In genomic region chr5:143464757-143465118, GRCm38 (mm10) we compare ENCODE assay signal across 8 mouse cellular contexts. TPM values are rescaled to one million over a fixed set of nuclear protein-coding genes. Genes with fewer than 3 reads are reported as not detected.
DNase-seq lines count a peak whose midpoint lies in the region; ATAC-seq lines count a peak whose summit lies in the region.

No protein-coding gene starts in this region.

- H3K27me3 ChIP-seq in heart, embryonic 15.5 days, result no peaks in the 10 kb centered on the region
- no peaks in the 10 kb centered on the region for H3K27me3 ChIP-seq in hindbrain, embryonic 14.5 days (ENCODE audit: control insufficient read depth, insufficient read depth, low read length)
- H3K27me3 ChIP-seq in midbrain, embryonic 10.5 days (ENCODE audit: low read depth, poor library complexity, severe bottlenecking), result peaks cover 10% of the 10 kb centered on the region; the same call in 1 of the 2 replicates

- intact Hi-C loops in heart, postnatal 10 days (cut with DNase I), result no loop called here

- H3K4me1 ChIP-seq in heart, embryonic 15.5 days (replicated peaks), result peaks cover 9% of the 10 kb centered on the region
- H3K4me1 ChIP-seq in hindbrain, embryonic 14.5 days (replicated peaks; ENCODE audit: control insufficient read depth, insufficient read depth, low read length), result peaks cover 14% of the 10 kb centered on the region
- peaks cover 24% of the 10 kb centered on the region for H3K4me1 ChIP-seq in midbrain, embryonic 10.5 days

- no peak for DNase-seq in heart, postnatal 10 days
- DNase-seq in hindbrain, embryonic 14.5 days (ENCODE audit: low spot score), result no peak
- DNase-seq in midbrain, embryonic 10.5 days (ENCODE audit: low spot score), result no peak
- no peak for DNase-seq in B cell, adult 2 months
- DNase-seq in urinary bladder, adult 18-20 months (ENCODE audit: low spot score in 2 of 2), result no peak
- no peak for DNase-seq in ovary, postnatal 10 days (ENCODE audit: low spot score)

- H3K4me2 ChIP-seq in heart, embryonic 15.5 days, result peak overlapping the region; percentile 95
- peak overlapping the region; percentile 80 for H3K4me2 ChIP-seq in hindbrain, embryonic 14.5 days (replicated peaks)

- H3K36me3 ChIP-seq in heart, embryonic 15.5 days, result peaks cover 1% of the 10 kb centered on the region; the same call in 1 of the 2 replicates
- peaks cover 26% of the 10 kb centered on the region for H3K36me3 ChIP-seq in hindbrain, embryonic 14.5 days (replicated peaks; ENCODE audit: control insufficient read depth, insufficient read depth)
- H3K36me3 ChIP-seq in midbrain, embryonic 10.5 days, result peaks cover 33% of the 10 kb centered on the region

- H3K27ac ChIP-seq in heart, embryonic 15.5 days, result peak overlapping the region; percentile 52
- peak overlapping the region; percentile 73 for H3K27ac ChIP-seq in hindbrain, embryonic 14.5 days
- H3K27ac ChIP-seq in midbrain, embryonic 10.5 days (replicated peaks), result peak overlapping the region; percentile 86

- peak overlapping the region; percentile 90 for H3K4me3 ChIP-seq in heart, embryonic 15.5 days
- H3K4me3 ChIP-seq in hindbrain, embryonic 14.5 days (replicated peaks; ENCODE audit: low read length), result peak overlapping the region; percentile 66
- H3K4me3 ChIP-seq in midbrain, embryonic 10.5 days, result peak overlapping the region; percentile 82

- H3K9ac ChIP-seq in heart, embryonic 15.5 days, result peak overlapping the region; percentile 82
- H3K9ac ChIP-seq in hindbrain, embryonic 14.5 days, result peak overlapping the region; percentile 76

- no peaks in the 10 kb centered on the region for H3K9me3 ChIP-seq in heart, embryonic 15.5 days (replicated peaks)
- H3K9me3 ChIP-seq in hindbrain, embryonic 14.5 days (ENCODE audit: control insufficient read depth, low read length), result no peaks in the 10 kb centered on the region
- no peaks in the 10 kb centered on the region for H3K9me3 ChIP-seq in midbrain, embryonic 10.5 days (replicated peaks)

- peak; percentile 66 for ATAC-seq in heart, embryonic 15.5 days (replicated peaks; ENCODE audit: insufficient number of reproducible peaks, insufficient read depth, low FRiP score, low read depth)
- ATAC-seq in activated CD4-positive, CD25-positive, alpha-beta regulatory T cell, adult 4 months, result peak; percentile 33
- peak; percentile 74 for ATAC-seq in hindbrain, embryonic 14.5 days (ENCODE audit: low FRiP score)

- WGBS in heart, embryonic 15.5 days, result 0% methylated on average over 20 of the region's 20 CpGs
- WGBS in hindbrain, embryonic 14.5 days, result under 1% methylated on average over 20 of the region's 20 CpGs
- WGBS in midbrain, embryonic 10.5 days, result under 1% methylated on average over 20 of the region's 20 CpGs

RNA-seq across cellular contexts. Expression of gene Daglb, which starts 0.4 kb away (rescaled TPM):
- 7.9 and 9.3 TPM in 2 replicates for polyA plus RNA-seq in heart, embryonic 15.5 days (2015; fragmentation: Nextera tagmentation; extraction: Ambion mirVana)
- total RNA-seq in heart, postnatal 10 days (2021), result 1 to 10 TPM; 7.9 to 8.8 TPM
- polyA plus RNA-seq in activated CD4-positive, CD25-positive, alpha-beta regulatory T cell, adult 4 months (2017; shearing (Covaris generic)), result 10 to 100 TPM in 1 of 2 experiments, 1 to 10 TPM in 1; 8.5 to 10.6 TPM
- polyA plus RNA-seq in hindbrain, embryonic 14.5 days (2014; fragmentation: Nextera tagmentation; extraction: Ambion mirVana), result 17.1 and 17.5 TPM in 2 replicates
- 15.0 and 15.2 TPM in 2 replicates for polyA plus RNA-seq in midbrain, embryonic 10.5 days (2016; fragmentation: Nextera tagmentation; extraction: Ambion mirVana)
